Mouse (Mus musculus) ES-E14 (cell line): Measurements from ENCODE around the gene Ppfia1. TPM values are rescaled to one million over a fixed set of nuclear protein-coding genes. Genes with fewer than 3 reads are reported as not detected.

Experiments used
- DNase-seq: peaks from one replicate; pipeline ENCODE4 v3.0.0-alpha.2; 2013; ENCODE audit warnings: low read depth, low spot score
- H3K27ac ChIP-seq: 2 replicates; pipeline ENCODE4 v1.5.1; 2012; ENCODE audit warnings: low read depth, mild to moderate bottlenecking, low read length, moderate library complexity, mixed read lengths; ENCODE audit not compliant: poor library complexity, insufficient read depth, severe bottlenecking
- H3K36me3 ChIP-seq: 2 replicates; pipeline ENCODE4 v1.6.1; 2012; ENCODE audit warnings: mild to moderate bottlenecking, low read length, moderate library complexity, mixed read lengths; ENCODE audit not compliant: control insufficient read depth, poor library complexity, insufficient read depth, severe bottlenecking
- H3K4me1 ChIP-seq, 2 experiments: fragments of 150-350 bp in 1 of 2; sonication (generic) in 1 of 2; 2 replicates each; pipeline ENCODE4 v1.6.1; 2012; ENCODE audit warnings: low read length in 2 of 2, mild to moderate bottlenecking in 1 of 2, mixed read lengths in 1 of 2; ENCODE audit not compliant: control insufficient read depth in 2 of 2, insufficient read depth in 2 of 2, poor library complexity in 1 of 2
- H3K4me3 ChIP-seq, 2 experiments: fragments of 150-350 bp in 1 of 2; sonication (generic) in 1 of 2; 2 replicates each; pipeline ENCODE4 v1.5.1; 2012; ENCODE audit warnings: low read length in 2 of 2, low read depth in 1 of 2, mild to moderate bottlenecking in 1 of 2, mixed read lengths in 1 of 2; ENCODE audit not compliant: insufficient read depth in 1 of 2, poor library complexity in 1 of 2, severe bottlenecking in 1 of 2
- H3K9ac ChIP-seq: 2 replicates; pipeline ENCODE4 v1.6.1; 2012; ENCODE audit warnings: low read depth, mild to moderate bottlenecking, low read length, mixed read lengths; ENCODE audit not compliant: poor library complexity, insufficient read depth, severe bottlenecking
- H3K9me3 ChIP-seq: fragments of 150-350 bp; sonication (generic); 2 replicates; pipeline ENCODE4 v1.6.1; 2012; ENCODE audit warnings: low read depth, mild to moderate bottlenecking, low read length; ENCODE audit not compliant: control insufficient read depth, insufficient read depth
- CHD2 ChIP-seq: IDR thresholded peaks from 2 replicates; pipeline ENCODE4 v1.6.1; 2014; ENCODE audit warnings: mild to moderate bottlenecking, low read depth, low read length, inconsistent platforms
- HCFC1 ChIP-seq: IDR thresholded peaks from 2 replicates; pipeline ENCODE4 v1.6.1; 2012; ENCODE audit warnings: low read length, inconsistent platforms, borderline replicate concordance; ENCODE audit not compliant: insufficient read depth
- MAFK ChIP-seq: IDR thresholded peaks from 2 replicates; pipeline ENCODE4 v1.6.1; 2014; ENCODE audit warnings: mild to moderate bottlenecking, low read depth, low read length, inconsistent platforms; ENCODE audit not compliant: insufficient read depth
- ZC3H11A ChIP-seq: IDR thresholded peaks from 2 replicates; pipeline ENCODE4 v1.6.1; 2012; ENCODE audit warnings: low read depth, mild to moderate bottlenecking, inconsistent platforms, low read length, borderline replicate concordance
- ZNF384 ChIP-seq: IDR thresholded peaks from 2 replicates; pipeline ENCODE4 v1.6.1; 2012; ENCODE audit warnings: low read depth, low read length, inconsistent platforms
- in situ Hi-C, 2 experiments: fragments of 600-800 bp; cut with MboI; formaldehyde crosslinking; loops; one replicate each; pipeline ENCODE4 v1.15.1; 2025; ENCODE audit warnings: low sequenced_read_pairs in 2 of 2, inconsistent platforms in 1 of 2; ENCODE audit not compliant: unreplicated experiment in 2 of 2
- total RNA-seq: library from RNA; depleted of rRNA; stranded (reverse); fragments of 300-350 nt; gene quantifications from 2 replicates; pipeline ENCODE4 v1.2.3, GENCODE M21; 2012

The Ppfia1 gene
- total RNA-seq, 1 experiment, result 55.1 TPM

- no peak for DNase-seq
Measured at GRCm38 (mm10) chr7:144558552-144558951, 5.0 kb upstream of the Ppfia1 start.

DNA sequence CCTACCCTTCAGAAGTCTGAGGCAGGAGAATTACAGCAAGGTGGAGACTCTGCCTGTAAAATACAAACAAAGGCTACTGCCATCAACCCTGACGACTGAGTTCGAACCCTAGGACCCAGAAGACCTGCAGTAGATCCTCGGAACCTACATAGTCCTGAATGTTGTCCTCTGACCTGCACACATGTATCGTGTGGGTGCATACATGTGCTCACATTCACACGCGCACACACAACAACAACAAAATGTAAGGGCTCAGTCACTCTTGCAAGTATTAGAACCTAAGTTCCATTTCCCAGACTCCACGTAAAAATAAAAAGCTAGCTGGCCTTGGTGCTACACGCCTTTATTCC lies 569 bp upstream of the Ppfia1 start:
- peak overlapping the region; percentile 64 for H3K9ac ChIP-seq
- H3K27ac ChIP-seq, result no peak overlapping the region
- peaks cover 2 to 5% of the 10 kb centered on the region in 2 experiments; a peak in 3 of 4 replicates for H3K4me1 ChIP-seq
- TF ChIP-seq MAFK (no peak), HCFC1 (no peak), ZNF384 (no peak), CHD2 (no peak), ZC3H11A (no peak)
- H3K36me3 ChIP-seq, result peaks cover 11% of the 10 kb centered on the region; the same call in 1 of the 2 replicates
- H3K4me3 ChIP-seq, result peak overlapping the region; percentile 92 to 95
- DNase-seq, result no peak
- in situ Hi-C loops, result no loop called here
- no peaks in the 10 kb centered on the region for H3K9me3 ChIP-seq

More at GRCm38 (mm10) chr7:144558552-144558951, 5.0 kb upstream of the Ppfia1 start:
- Histone ChIP-seq H3K9me3 (no peaks in the 10 kb centered on the region), H3K4me3 (no peak overlapping the region), H3K36me3 (no peaks in the 10 kb centered on the region), H3K9ac (no peak overlapping the region), H3K27ac (no peak overlapping the region), H3K4me1 (peaks cover 0 to 3% of the 10 kb centered on the region in 2 experiments; a peak in 2 of 4 replicates)
- in situ Hi-C loops, result no loop called here
- TF ChIP-seq MAFK, result no peak

DNA sequence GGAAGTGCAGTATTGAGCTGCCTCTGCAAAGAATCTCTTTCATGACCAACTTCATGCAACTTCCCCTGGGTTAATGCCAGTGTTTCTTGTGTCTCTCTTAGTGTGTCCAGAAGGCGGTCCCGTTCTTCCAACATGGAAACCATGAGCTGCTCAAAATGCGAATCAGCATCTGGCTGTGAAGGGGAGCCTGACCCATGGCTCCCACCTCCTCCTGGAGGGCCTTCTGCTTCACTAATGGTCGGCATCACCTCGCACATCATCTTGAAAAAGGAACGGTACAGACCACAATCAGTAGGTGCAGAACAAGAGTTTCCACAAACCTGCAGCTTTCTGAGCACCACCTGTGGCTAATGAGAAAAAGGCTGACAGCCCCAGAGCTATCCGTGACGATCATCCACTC lies 1.3 kb downstream of the Ppfia1 start:
- in situ Hi-C loops, result no loop called here
- no peaks in the 10 kb centered on the region for H3K9me3 ChIP-seq
- no peak overlapping the region for H3K4me3 ChIP-seq
- TF ChIP-seq ZC3H11A, result no peak
- TF ChIP-seq CHD2, result no peak
- no peak for TF ChIP-seq ZNF384
- TF ChIP-seq HCFC1, result no peak
- no peak for TF ChIP-seq MAFK
- no peak overlapping the region for H3K27ac ChIP-seq
- DNase-seq, result no peak
- H3K4me1 ChIP-seq, result peaks cover 2 to 5% of the 10 kb centered on the region in 2 experiments; a peak in 3 of 4 replicates
- H3K36me3 ChIP-seq, result peaks cover 11% of the 10 kb centered on the region
- 0 out of 2 replicates have a peak overlapping the region, but pooled peaks have one; percentile 92 for H3K9ac ChIP-seq

DNA sequence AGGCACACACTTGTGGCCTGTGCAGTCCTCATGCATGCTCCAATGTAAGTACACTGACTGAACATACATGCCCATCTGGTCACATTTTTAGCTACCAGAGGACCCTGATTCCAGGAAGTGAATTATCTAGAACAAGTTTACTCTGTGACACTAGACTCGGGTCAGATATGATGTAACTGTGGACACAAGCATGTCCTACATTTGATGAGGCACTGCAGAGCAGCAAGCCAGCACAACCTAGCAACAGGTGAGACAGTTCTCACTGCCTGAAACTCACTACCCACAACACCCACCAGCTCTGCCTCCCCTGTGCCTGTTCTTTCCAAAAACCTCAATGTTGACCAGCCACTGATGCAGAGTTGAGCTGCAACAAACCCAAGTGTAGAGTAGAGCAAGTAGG lies 2.7 kb downstream of the Ppfia1 start:
- in situ Hi-C loops, result no loop called here
- peaks cover 11% of the 10 kb centered on the region for H3K36me3 ChIP-seq

More for the DNA sequence above, 2.7 kb downstream of the Ppfia1 start:
- Histone ChIP-seq H3K4me1 (peaks cover 2 to 5% of the 10 kb centered on the region in 2 experiments; a peak in 3 of 4 replicates), H3K4me3 (no peak overlapping the region), H3K9me3 (no peaks in the 10 kb centered on the region), H3K9ac (no peak overlapping the region), H3K27ac (no peak overlapping the region)
- no peak for TF ChIP-seq MAFK
- TF ChIP-seq CHD2, result no peak
- no peak for TF ChIP-seq HCFC1
- TF ChIP-seq ZNF384, result no peak
- TF ChIP-seq ZC3H11A, result no peak
- no peak for DNase-seq
